Mouse (Mus musculus) fat pad, adult 2 months (tissue): ENCODE results near the gene Gm11639.
"Not testable (repeated sequence)": the region's sequence is repeated elsewhere in the genome, so short reads cannot be mapped to it uniquely, and the experiment has no call there.

ENCODE experiments used
- DNase-seq: peaks from one replicate; pipeline ENCODE4 v3.0.0-alpha.2; 2011; ENCODE audit warnings: low read depth, low spot score; ENCODE audit errors: extremely low read depth

Gm11639 gene

GRCm38 (mm10) chr11:105063292-105063691 lies 377.8 kb downstream of the Gm11639 start, which contains the start of gene Efcab3:
Efcab3 (plus strand) TSS chr11:105063592.
- DNase-seq = no peak

DNA sequence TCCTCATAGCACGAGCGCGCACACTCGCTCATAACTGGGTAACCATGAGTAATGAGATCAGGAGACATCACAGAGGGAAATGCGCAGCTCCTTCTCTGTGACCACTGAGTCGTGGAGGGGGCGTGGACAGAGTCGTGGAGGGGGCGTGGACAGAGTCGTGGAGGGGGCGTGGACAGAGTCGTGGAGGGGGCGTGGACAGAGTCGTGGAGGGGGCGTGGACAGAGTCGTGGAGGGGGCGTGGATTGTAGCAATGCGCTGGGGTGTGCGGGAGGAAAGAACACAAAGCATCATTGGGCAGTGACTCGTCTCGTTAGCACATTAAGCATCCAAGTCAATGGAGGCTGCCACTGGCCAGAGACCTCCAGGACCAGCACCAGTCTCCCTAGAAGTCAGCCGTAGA lies 426.9 kb downstream of the Gm11639 start:
- DNase-seq = not testable (repeated sequence)

DNA sequence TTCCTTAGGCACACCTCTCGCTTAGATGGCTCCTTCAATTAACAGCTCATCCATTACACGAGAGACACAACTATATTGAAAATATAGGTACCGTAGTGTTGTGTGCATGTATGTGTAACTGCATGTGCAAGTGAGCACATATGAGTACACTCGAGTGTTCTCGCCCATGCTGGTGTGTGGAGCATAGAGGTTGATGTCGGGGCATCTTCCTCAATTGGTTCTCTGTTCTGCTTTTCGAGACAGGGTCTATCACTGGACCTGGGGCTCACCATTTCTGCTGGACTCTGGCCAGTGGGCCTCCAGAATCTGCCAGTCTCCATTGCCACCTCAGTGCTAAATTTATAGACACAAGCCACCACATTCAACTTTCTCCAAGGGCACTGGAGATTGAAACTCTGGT lies 432.3 kb downstream of the Gm11639 start:
- DNase-seq = no peak

DNA sequence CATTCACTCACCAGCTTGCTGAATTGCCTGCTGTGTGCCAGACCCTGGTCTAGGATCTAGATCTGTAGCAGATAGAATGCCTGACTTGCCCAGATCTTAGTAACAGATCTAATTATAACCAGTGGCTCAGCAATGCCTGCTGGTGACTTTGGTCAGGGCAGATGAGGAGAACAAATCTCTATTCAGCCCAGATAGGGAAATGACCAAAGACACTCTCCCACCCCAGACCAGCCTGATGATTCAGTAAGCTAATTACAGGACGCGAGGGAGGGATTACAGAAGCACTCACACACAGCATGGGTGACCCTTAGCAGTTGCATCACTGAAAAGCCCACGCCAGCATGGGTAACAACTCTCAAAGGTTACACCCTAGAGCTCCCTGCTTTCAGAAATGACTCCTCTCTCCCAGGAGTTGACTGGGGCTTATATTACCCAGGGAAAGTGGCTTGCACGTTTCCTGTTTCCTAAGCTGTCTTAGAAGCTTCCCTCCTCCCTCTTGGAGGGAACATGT lies 435.1 kb downstream of the Gm11639 start:
- DNase-seq = no peak

DNA sequence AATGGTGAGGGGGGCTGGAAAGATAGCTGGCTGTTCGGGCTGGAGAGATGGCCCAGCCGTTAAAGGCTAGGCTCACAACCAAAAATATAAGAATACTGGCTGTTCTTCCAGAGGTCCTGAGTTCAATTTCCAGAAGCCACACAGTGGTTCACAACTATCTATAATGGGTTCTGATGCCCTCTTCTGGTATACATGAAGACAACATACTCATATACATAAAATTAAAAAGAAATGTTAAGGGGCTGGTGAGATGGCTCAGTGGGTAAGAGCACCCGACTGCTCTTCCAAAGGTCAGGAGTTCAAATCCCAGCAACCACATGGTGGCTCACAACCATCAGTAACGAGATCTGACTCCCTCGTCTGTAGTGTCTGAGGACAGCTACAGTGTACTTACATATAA lies 436.3 kb downstream of the Gm11639 start:
- not testable (repeated sequence) for DNase-seq

DNA sequence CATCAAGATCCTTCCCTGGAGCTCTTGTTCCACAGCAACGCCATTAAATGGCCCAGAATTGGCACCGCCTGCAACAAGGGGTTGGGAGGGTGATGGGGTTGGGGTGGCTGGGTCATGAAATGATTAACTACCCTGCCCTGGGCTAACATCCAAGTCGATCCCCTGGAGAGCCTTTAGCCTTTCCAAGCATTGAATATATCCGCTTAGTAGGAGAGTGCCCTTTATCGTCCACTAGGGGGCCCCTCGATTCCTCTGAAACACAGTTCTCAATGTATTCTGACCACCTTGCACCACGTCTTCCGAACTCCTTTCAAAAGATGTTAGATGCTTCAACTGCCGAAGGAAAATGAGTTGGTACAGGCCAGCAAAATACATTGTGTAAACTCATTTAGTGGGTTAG lies 438.5 kb downstream of the Gm11639 start:
- no peak for DNase-seq

- peak; percentile 10 for DNase-seq
These were observed 440.4 kb downstream of the Gm11639 start, which contains the start of gene Mettl2 for GRCm38 (mm10) chr11:105125735-105126519. Mettl2 (plus strand) TSS chr11:105126425.

DNA sequence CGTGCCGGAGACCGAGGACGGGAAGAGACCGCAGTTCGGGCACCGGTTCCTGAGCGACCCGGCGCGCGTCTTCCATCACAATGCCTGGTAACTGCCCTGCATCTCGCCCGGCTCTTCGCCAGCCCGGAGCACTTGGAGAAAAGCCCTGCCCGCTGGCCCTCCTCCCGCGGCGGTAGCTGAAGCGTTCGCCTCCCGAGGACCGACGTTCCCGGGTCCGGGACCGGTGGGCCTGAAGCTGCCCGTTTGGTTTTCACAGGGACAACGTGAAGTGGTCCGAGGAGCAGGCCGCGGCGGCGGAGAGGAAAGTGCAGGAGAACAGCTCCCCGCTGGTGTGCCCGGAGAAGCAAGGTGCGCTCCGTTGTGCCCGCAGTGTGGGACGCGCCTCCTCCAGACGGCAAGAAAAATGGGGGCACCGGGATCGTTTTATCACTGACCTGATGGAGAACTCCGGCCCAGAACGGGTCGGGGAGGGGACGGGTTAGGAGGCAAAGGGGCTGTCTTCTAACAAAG lies 441.1 kb downstream of the Gm11639 start:
- no peak for DNase-seq

GRCm38 (mm10) chr11:105135692-105136091 lies 450.2 kb downstream of the Gm11639 start:
- DNase-seq = no peak

GRCm38 (mm10) chr11:105137255-105137654 lies 451.7 kb downstream of the Gm11639 start:
- DNase-seq = not testable (repeated sequence)

GRCm38 (mm10) chr11:105140512-105140911 lies 455.0 kb downstream of the Gm11639 start:
- DNase-seq = not testable (repeated sequence)

GRCm38 (mm10) chr11:105141115-105141514 lies 455.6 kb downstream of the Gm11639 start:
- no peak for DNase-seq

DNA sequence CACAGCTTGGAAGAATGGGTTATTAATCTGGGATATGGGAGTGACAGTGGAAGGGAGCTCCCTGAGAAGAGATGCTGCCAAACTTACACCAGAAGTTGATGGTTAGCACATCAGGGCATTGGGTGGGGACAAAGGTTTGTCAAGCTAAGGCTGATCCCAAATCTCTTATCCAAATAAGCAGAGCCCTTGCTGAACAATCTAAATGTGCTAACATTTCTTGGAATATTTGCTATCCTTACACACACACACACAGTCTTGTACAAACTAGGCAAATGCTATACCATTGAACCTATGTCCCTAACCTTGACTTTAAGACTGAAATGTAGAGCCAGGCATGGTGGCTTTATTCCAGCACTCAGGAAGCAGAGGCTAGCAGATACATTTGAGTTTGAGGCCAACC lies 458.1 kb downstream of the Gm11639 start:
- no peak for DNase-seq

- no peak for DNase-seq
These were observed 458.6 kb downstream of the Gm11639 start for GRCm38 (mm10) chr11:105144084-105144483.

- no peak for DNase-seq
These were observed 459.2 kb downstream of the Gm11639 start for GRCm38 (mm10) chr11:105144508-105145210.

GRCm38 (mm10) chr11:105145211-105145610 lies 459.7 kb downstream of the Gm11639 start:
- no peak for DNase-seq

- no peak for DNase-seq
These were observed 461.1 kb downstream of the Gm11639 start, which contains the start of gene Gm10842 for GRCm38 (mm10) chr11:105146593-105146992. Gm10842 (plus strand) TSS chr11:105146893.

DNA sequence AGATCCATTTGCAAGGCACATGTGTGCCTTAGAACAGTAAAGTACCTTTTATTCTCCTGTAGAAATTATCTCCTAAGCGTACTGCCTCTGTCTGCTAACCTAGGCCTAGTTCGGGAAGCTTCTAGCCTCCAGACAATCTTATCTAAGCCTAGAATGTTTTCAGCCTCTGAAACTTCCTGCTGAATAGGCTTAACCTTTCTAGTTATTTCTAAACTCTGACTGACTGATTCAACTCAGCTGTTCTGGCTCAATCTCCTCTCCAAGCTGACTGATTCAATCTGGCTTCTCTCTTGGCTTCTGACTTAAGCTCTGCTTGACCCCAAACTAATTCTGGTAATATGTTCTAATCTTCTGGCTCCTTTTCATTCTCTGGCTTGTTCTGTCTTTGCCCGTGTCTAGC lies 463.8 kb downstream of the Gm11639 start:
- DNase-seq = no peak

- no peak for DNase-seq
These were observed 464.3 kb downstream of the Gm11639 start for GRCm38 (mm10) chr11:105149766-105150165.

DNA sequence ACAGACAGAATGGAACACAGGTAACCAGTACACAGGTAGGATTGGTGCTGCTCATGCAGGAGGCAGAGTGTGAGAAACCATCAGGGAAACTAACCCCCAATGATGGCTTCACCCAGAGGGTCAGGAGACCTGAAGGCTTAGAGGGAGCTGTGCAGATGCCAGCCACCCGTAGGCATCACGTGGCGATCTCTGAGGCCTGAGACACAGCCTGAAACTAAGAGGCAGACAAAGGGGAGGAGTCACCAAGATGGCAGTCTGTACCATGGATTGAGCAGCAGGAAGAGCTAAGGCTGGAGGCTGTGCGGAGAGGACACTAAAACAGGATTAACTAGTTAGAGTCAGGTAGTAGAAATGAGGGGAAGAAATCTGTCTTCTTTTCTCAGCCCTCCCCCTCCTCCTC lies 465.2 kb downstream of the Gm11639 start:
- DNase-seq = no peak

DNA sequence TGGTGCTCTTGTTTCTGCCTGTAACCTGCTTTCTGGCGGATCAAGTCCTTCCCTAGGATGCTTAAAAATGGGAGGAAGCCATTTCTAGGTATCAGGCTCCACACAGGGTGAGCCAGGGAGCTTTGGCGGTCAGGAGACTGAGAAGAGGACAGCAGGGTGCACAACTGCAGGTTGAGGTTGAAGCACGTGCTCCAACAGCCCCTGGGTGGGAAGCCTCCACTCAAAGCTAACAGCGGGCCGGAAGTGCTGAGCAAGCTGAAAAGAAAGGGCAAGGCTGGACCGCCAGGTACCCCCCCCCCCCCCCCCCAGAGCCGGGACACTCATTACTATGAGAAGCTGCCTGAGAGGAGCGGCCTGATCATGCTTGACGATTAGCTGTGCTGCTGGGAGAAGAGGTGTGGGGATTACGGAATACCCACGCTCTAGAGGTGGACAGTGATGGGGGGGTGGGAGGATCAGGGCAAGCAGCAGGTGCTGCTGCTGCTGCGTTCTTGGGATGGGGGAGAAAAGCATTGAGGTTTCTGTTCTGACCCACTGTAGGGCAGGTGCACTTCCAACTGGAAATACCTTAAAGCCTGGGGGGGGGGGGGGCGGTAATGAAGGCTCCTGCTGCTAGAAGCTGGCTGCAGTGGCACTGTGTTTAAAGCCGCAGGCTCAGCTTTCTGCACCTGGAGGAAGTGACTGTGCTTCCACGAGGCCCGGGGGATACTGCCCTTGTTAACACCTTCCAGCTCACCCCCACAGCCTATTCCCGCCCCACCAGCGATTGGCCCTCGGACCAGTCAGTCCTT lies 465.9 kb downstream of the Gm11639 start:
- no peak for DNase-seq
